Mouse (Mus musculus) forebrain, embryonic 16.5 days (tissue): ENCODE data around the gene Tdrd9. TPM values are rescaled to one million over a fixed set of nuclear protein-coding genes. Genes with fewer than 3 reads are reported as not detected.

ENCODE experiments used
- ATAC-seq: fragments of 200-750 bp; cut with Nextera tagmentation; 2 replicates; pipeline ENCODE4 v1.8.0; 2017; ENCODE audit warnings: mild to moderate bottlenecking, moderate library complexity
- H3K27ac ChIP-seq: fragments of 300-500 bp; sonication (generic); 2 replicates; pipeline ENCODE4 v1.5.1; 2014; ENCODE audit warnings: low read length, control low read depth
- H3K27me3 ChIP-seq: fragments of 300-500 bp; sonication (generic); replicated peaks from 2 replicates; pipeline ENCODE4 v1.6.1; 2014; ENCODE audit warnings: low read length; ENCODE audit not compliant: control insufficient read depth, insufficient read depth
- H3K36me3 ChIP-seq: fragments of 300-500 bp; sonication (generic); 2 replicates; pipeline ENCODE4 v1.6.1; 2014; ENCODE audit not compliant: control insufficient read depth, insufficient read depth
- H3K4me1 ChIP-seq: fragments of 300-500 bp; sonication (generic); replicated peaks from 2 replicates; pipeline ENCODE4 v1.6.1; 2014; ENCODE audit warnings: low read length; ENCODE audit not compliant: control insufficient read depth, insufficient read depth
- H3K4me2 ChIP-seq: fragments of 300-500 bp; sonication (generic); 2 replicates; pipeline ENCODE4 v1.6.1; 2014; ENCODE audit warnings: mild to moderate bottlenecking, low read length, control low read depth
- H3K4me3 ChIP-seq: fragments of 300-500 bp; sonication (generic); replicated peaks from 2 replicates; pipeline ENCODE4 v1.5.1; 2014; ENCODE audit warnings: mild to moderate bottlenecking, low read length, control low read depth
- H3K9ac ChIP-seq: fragments of 300-500 bp; sonication (generic); replicated peaks from 2 replicates; pipeline ENCODE4 v1.6.1; 2014; ENCODE audit warnings: low read depth, low read length, control low read depth
- H3K9me3 ChIP-seq: fragments of 300-500 bp; sonication (generic); 2 replicates; pipeline ENCODE4 v1.6.1; 2016; ENCODE audit warnings: low read length; ENCODE audit not compliant: control insufficient read depth
- WGBS: fragments of 180-500 bp; shearing (Covaris S2); extraction: QIAGEN DNeasy Blood & Tissue Kit; methylation state at CpG from one replicate; pipeline ENCODE4 v1.1.7; 2014; 5-methylcytosine and 5-hydroxymethylcytosine counted together
- polyA plus RNA-seq: library from polyadenylated mRNA; unstranded; fragments of >200 nt; fragmentation: Nextera tagmentation; extraction: Ambion mirVana; gene quantifications from 2 replicates; pipeline ENCODE4 v1.2.1, GENCODE M21; 2015

Tdrd9 gene
- polyA plus RNA-seq, 1 experiment from 2014 or later = 0.44 TPM

GRCm38 (mm10) chr12:112086726-112087125 lies 115.4 kb downstream of the Tdrd9 start:
- Histone ChIP-seq H3K27ac (no peak overlapping the region), H3K27me3 (no peaks in the 10 kb centered on the region), H3K36me3 (no peaks in the 10 kb centered on the region), H3K4me2 (no peak overlapping the region), H3K4me1 (0 out of 2 replicates have a peak, but pooled peaks cover 5% of the 10 kb centered on the region), H3K4me3 (no peak overlapping the region), H3K9me3 (no peaks in the 10 kb centered on the region), H3K9ac (no peak overlapping the region)
- ATAC-seq = no peak
- WGBS = 60% methylated on average over 6 of the region's 6 CpGs

- H3K4me1 ChIP-seq = 0 out of 2 replicates have a peak, but pooled peaks cover 5% of the 10 kb centered on the region
- no peaks in the 10 kb centered on the region for H3K9me3 ChIP-seq
- H3K27ac ChIP-seq = no peak overlapping the region
- WGBS = 69% methylated on average over 12 of the region's 12 CpGs
- H3K4me2 ChIP-seq = no peak overlapping the region
- H3K36me3 ChIP-seq = no peaks in the 10 kb centered on the region
- ATAC-seq = no peak
- no peak overlapping the region for H3K9ac ChIP-seq
- H3K4me3 ChIP-seq = no peak overlapping the region
- H3K27me3 ChIP-seq = no peaks in the 10 kb centered on the region
Observed at GRCm38 (mm10) chr12:112088609-112089324, 117.4 kb downstream of the Tdrd9 start.

- H3K4me1 ChIP-seq = 0 out of 2 replicates have a peak, but pooled peaks cover 5% of the 10 kb centered on the region
- ATAC-seq = peak; percentile 55; the same call in 1 of the 2 replicates
- H3K4me2 ChIP-seq = peak overlapping the region; percentile 4; the same call in 1 of the 2 replicates
Observed at GRCm38 (mm10) chr12:112091054-112091453, 119.7 kb downstream of the Tdrd9 start.

GRCm38 (mm10) chr12:112094261-112094880 lies 123.0 kb downstream of the Tdrd9 start:
- H3K9me3 ChIP-seq = no peaks in the 10 kb centered on the region
- no peak overlapping the region for H3K4me3 ChIP-seq
- no peak overlapping the region for H3K4me2 ChIP-seq
- ATAC-seq = no peak
- no peak overlapping the region for H3K9ac ChIP-seq
- H3K27me3 ChIP-seq = no peaks in the 10 kb centered on the region
- 0 out of 2 replicates have a peak, but pooled peaks cover 2% of the 10 kb centered on the region for H3K4me1 ChIP-seq
- 83% methylated on average over 8 of the region's 8 CpGs for WGBS
- H3K36me3 ChIP-seq = no peaks in the 10 kb centered on the region
- H3K27ac ChIP-seq = no peak overlapping the region

More at GRCm38 (mm10) chr12:112091054-112091453, 119.7 kb downstream of the Tdrd9 start:
- Histone ChIP-seq H3K9ac (no peak overlapping the region), H3K9me3 (no peaks in the 10 kb centered on the region), H3K27me3 (no peaks in the 10 kb centered on the region), H3K36me3 (no peaks in the 10 kb centered on the region), H3K27ac (no peak overlapping the region), H3K4me3 (no peak overlapping the region)
- 6% methylated on average over 12 of the region's 12 CpGs for WGBS

- Histone ChIP-seq H3K4me2 (no peak overlapping the region), H3K27me3 (no peaks in the 10 kb centered on the region), H3K9ac (no peak overlapping the region), H3K27ac (no peak overlapping the region), H3K9me3 (no peaks in the 10 kb centered on the region), H3K4me3 (no peak overlapping the region), H3K36me3 (no peaks in the 10 kb centered on the region), H3K4me1 (no peaks in the 10 kb centered on the region)
- WGBS = 73% methylated on average over 13 of the region's 13 CpGs
- no peak for ATAC-seq
Observed at GRCm38 (mm10) chr12:112096051-112096732, 124.8 kb downstream of the Tdrd9 start.

- H3K36me3 ChIP-seq = no peaks in the 10 kb centered on the region
- no peak overlapping the region for H3K4me2 ChIP-seq
- no peak for ATAC-seq
- no peak overlapping the region for H3K27ac ChIP-seq
- H3K9me3 ChIP-seq = no peaks in the 10 kb centered on the region
- no peak overlapping the region for H3K4me3 ChIP-seq
- H3K9ac ChIP-seq = no peak overlapping the region
- no peaks in the 10 kb centered on the region for H3K27me3 ChIP-seq
- no peaks in the 10 kb centered on the region for H3K4me1 ChIP-seq
- WGBS = 87% methylated on average over 8 of the region's 8 CpGs
Observed at GRCm38 (mm10) chr12:112096733-112097117, 125.4 kb downstream of the Tdrd9 start.

GRCm38 (mm10) chr12:112100106-112100505 lies 128.7 kb downstream of the Tdrd9 start:
- Histone ChIP-seq H3K4me3 (no peak overlapping the region), H3K27ac (no peak overlapping the region), H3K4me2 (no peak overlapping the region), H3K9me3 (no peaks in the 10 kb centered on the region), H3K36me3 (no peaks in the 10 kb centered on the region), H3K27me3 (no peaks in the 10 kb centered on the region), H3K4me1 (no peaks in the 10 kb centered on the region), H3K9ac (no peak overlapping the region)
- ATAC-seq = no peak
- WGBS = 46% methylated on average over 4 of the region's 4 CpGs

GRCm38 (mm10) chr12:112101045-112101444 lies 129.7 kb downstream of the Tdrd9 start:
- Histone ChIP-seq H3K27ac (no peak overlapping the region), H3K4me1 (no peaks in the 10 kb centered on the region), H3K4me2 (no peak overlapping the region), H3K36me3 (no peaks in the 10 kb centered on the region), H3K9ac (no peak overlapping the region), H3K9me3 (no peaks in the 10 kb centered on the region), H3K4me3 (no peak overlapping the region), H3K27me3 (no peaks in the 10 kb centered on the region)
- no peak for ATAC-seq
- WGBS = 69% methylated on average over 4 of the region's 4 CpGs

GRCm38 (mm10) chr12:112103179-112103578 lies 131.8 kb downstream of the Tdrd9 start:
- WGBS = 88% methylated on average over 5 of the region's 5 CpGs
- Histone ChIP-seq H3K4me1 (no peaks in the 10 kb centered on the region), H3K4me3 (no peak overlapping the region), H3K4me2 (no peak overlapping the region), H3K27me3 (no peaks in the 10 kb centered on the region), H3K27ac (no peak overlapping the region), H3K9me3 (no peaks in the 10 kb centered on the region), H3K36me3 (no peaks in the 10 kb centered on the region), H3K9ac (no peak overlapping the region)
- ATAC-seq = no peak
